8 mouse cellular contexts compared by ENCODE assay signal in genomic region chr9:20652260-20652658, GRCm38 (mm10). TPM values are rescaled to one million over a fixed set of nuclear protein-coding genes. Genes with fewer than 3 reads are reported as not detected.
DNase-seq lines count a peak whose midpoint lies in the region; ATAC-seq and TF ChIP-seq lines count a peak whose summit lies in the region.

No protein-coding gene starts in this region.

- no peak for TF ChIP-seq POLR2A in thymus, adult 2 months (IDR thresholded peaks at IDR 0.05; ENCODE audit: control insufficient read depth, extremely low read depth, insufficient read depth, low read length, poor library complexity)

- H3K9ac ChIP-seq in liver, embryonic 14.5 days (replicated peaks), result peak overlapping the region; percentile 80

- ATAC-seq in liver, embryonic 14.5 days (ENCODE audit: insufficient read depth), result peak; percentile 21; the same call in 1 of the 2 replicates

- no peak for TF ChIP-seq EP300 in liver, embryonic 14.5 days (IDR thresholded peaks at IDR 0.05; ENCODE audit: low read depth)

- H3K27me3 ChIP-seq in thymus, adult 2 months (ENCODE audit: control insufficient read depth, insufficient read depth, low read length), result no peaks in the 10 kb centered on the region
- H3K27me3 ChIP-seq in liver, embryonic 14.5 days (ENCODE audit: control insufficient read depth, insufficient read depth, low read length), result no peaks in the 10 kb centered on the region

- TF ChIP-seq CTCF in thymus, adult 2 months (IDR thresholded peaks at IDR 0.05; ENCODE audit: borderline replicate concordance, control insufficient read depth, extremely low read depth, insufficient read depth, low read length, poor library complexity), result no peak
- no peak for TF ChIP-seq CTCF in liver, embryonic 14.5 days (IDR thresholded peaks at IDR 0.05; ENCODE audit: low read depth)

- H3K4me2 ChIP-seq in liver, embryonic 14.5 days (ENCODE audit: low read depth), result peak overlapping the region; percentile 66

- peak; percentile 33 for DNase-seq in embryo, embryonic 10.5 days (ENCODE audit: low spot score)
- DNase-seq in embryo, embryonic 11 days, result no peak
- no peak for DNase-seq in thymus, adult 2 months
- no peak for DNase-seq in thymus, postnatal 36 days
- DNase-seq in liver, embryonic 14.5 days (ENCODE audit: low read depth in 3 of 3, low spot score in 3 of 3), result no peak
- DNase-seq in urinary bladder, postnatal 36 days (ENCODE audit: low spot score in 2 of 2), result no peak
- DNase-seq in right cerebral cortex, postnatal 14 days, result no peak
- DNase-seq in layer of hippocampus, postnatal 10 days (ENCODE audit: low spot score in 2 of 2), result no peak

- H3K4me3 ChIP-seq in thymus, adult 2 months (ENCODE audit: control insufficient read depth, insufficient read depth, low read length), result peak overlapping the region; percentile 67
- H3K4me3 ChIP-seq in liver, embryonic 14.5 days (ENCODE audit: insufficient read depth in 1 of 2, low read depth in 2 of 2, low read length in 2 of 2), result peak overlapping the region; percentile 76 to 92

- no peaks in the 10 kb centered on the region for H3K9me3 ChIP-seq in liver, embryonic 14.5 days (ENCODE audit: control insufficient read depth, low read length)

- peaks cover 7% of the 10 kb centered on the region for H3K36me3 ChIP-seq in thymus, adult 2 months (ENCODE audit: control insufficient read depth, insufficient read depth, low read length)
- peaks cover 17% of the 10 kb centered on the region for H3K36me3 ChIP-seq in liver, embryonic 14.5 days (replicated peaks; ENCODE audit: control insufficient read depth, insufficient read depth, low read depth)

- WGBS in thymus, adult 2 months, result under 1% methylated on average over 25 of the region's 25 CpGs
- WGBS in liver, embryonic 14.5 days (ENCODE audit: insufficient replicate concordance), result under 1% methylated on average over 24 of the region's 25 CpGs

- no peak overlapping the region for H3K27ac ChIP-seq in thymus, adult 2 months (ENCODE audit: control insufficient read depth, insufficient read depth, low read length)
- H3K27ac ChIP-seq in liver, embryonic 14.5 days, result no peak overlapping the region

- peaks cover 12% of the 10 kb centered on the region for H3K4me1 ChIP-seq in thymus, adult 2 months (replicated peaks; ENCODE audit: control insufficient read depth, insufficient read depth, low read length)
- H3K4me1 ChIP-seq in liver, embryonic 14.5 days (replicated peaks; ENCODE audit: control insufficient read depth in 2 of 2, insufficient read depth in 2 of 2, low read length in 1 of 2), result peaks cover 21 to 39% of the 10 kb centered on the region in 2 experiments

RNA-seq across cellular contexts. Expression of gene Pin1, which starts 0.4 kb away (rescaled TPM):
- polyA plus RNA-seq in thymus, adult 2 months (2012; rRNA removed), result 36.8 and 37.2 TPM in 2 replicates
- 8.0 and 12.5 TPM in 2 replicates for polyA plus RNA-seq in liver, embryonic 14.5 days (2012; rRNA removed)
- polyA plus RNA-seq in liver, embryonic 14.5 days (2014; fragmentation: Nextera tagmentation; extraction: Ambion mirVana), result 26.5 and 27.1 TPM in 2 replicates
- 10 to 100 TPM; 31.7 to 32.6 TPM for total RNA-seq in layer of hippocampus, postnatal 10 days (2021)

RNA-seq across cellular contexts. Expression of gene Fbxl12, which starts 7.7 kb away (rescaled TPM):
- polyA plus RNA-seq in thymus, adult 2 months (2012; rRNA removed), result 560 and 583 TPM in 2 replicates
- polyA plus RNA-seq in liver, embryonic 14.5 days (2012; rRNA removed), result 7.0 TPM in 2 replicates
- 2.3 and 2.6 TPM in 2 replicates for polyA plus RNA-seq in liver, embryonic 14.5 days (2014; fragmentation: Nextera tagmentation; extraction: Ambion mirVana)
- total RNA-seq in layer of hippocampus, postnatal 10 days (2021), result 10 to 100 TPM; 18.5 to 23.8 TPM

RNA-seq across cellular contexts. Expression of gene Ubl5, which starts 9.6 kb away (rescaled TPM):
- polyA plus RNA-seq in thymus, adult 2 months (2012; rRNA removed), result 189 and 207 TPM in 2 replicates
- 203 and 296 TPM in 2 replicates for polyA plus RNA-seq in liver, embryonic 14.5 days (2012; rRNA removed)
- polyA plus RNA-seq in liver, embryonic 14.5 days (2014; fragmentation: Nextera tagmentation; extraction: Ambion mirVana), result 264 and 272 TPM in 2 replicates
- total RNA-seq in layer of hippocampus, postnatal 10 days (2021), result 100 to 1,000 TPM; 318 to 356 TPM

Comparison
In these comparisons a context has a peak if more than half of its experiments do, and no peak if none do; other contexts are left out.
1. RNA of gene Fbxl12, which starts 7.7 kb away (polyA plus RNA-seq): 560 to 583 TPM in thymus, adult 2 months; 2.3 to 7.0 TPM in liver, embryonic 14.5 days; every median in the first group is over 10 times any median in the second.